Mouse (Mus musculus) frontal cortex, postnatal 14 days (tissue): ENCODE results near the gene Gsto1.
A peak's percentile ranks its signal among the peaks of the same experiment; 100 is the strongest.
"Not testable (repeated sequence)": the region's sequence is repeated elsewhere in the genome, so short reads cannot be mapped to it uniquely, and the experiment has no call there.

ENCODE experiments used
- DNase-seq, 2 experiments: peaks; one replicate each; pipeline ENCODE4 v3.0.0; 2022; ENCODE audit warnings: low spot score in 2 of 2

The Gsto1 gene

GRCm38 (mm10) chr19:47854796-47855783 is at the start of gene Gsto1:
Gene Gsto1, plus strand, starts transcription at chr19:47854970.
- DNase-seq = peak; percentile 80 to 84

GRCm38 (mm10) chr19:47812091-47812490 is 42.7 kb upstream of the Gsto1 start:
- DNase-seq = no peak

GRCm38 (mm10) chr19:47814721-47815120 is 40.0 kb upstream of the Gsto1 start:
- no peak for DNase-seq

- DNase-seq = no peak
Measured at GRCm38 (mm10) chr19:47817692-47818091, 37.1 kb upstream of the Gsto1 start.

- peak; percentile 58 to 68 for DNase-seq
Measured at GRCm38 (mm10) chr19:47820832-47821493, 33.8 kb upstream of the Gsto1 start.

GRCm38 (mm10) chr19:47821494-47821872 is 33.3 kb upstream of the Gsto1 start:
- no peak for DNase-seq

- DNase-seq = no peak
Measured at GRCm38 (mm10) chr19:47822143-47822796, 32.5 kb upstream of the Gsto1 start.

- DNase-seq = no peak
Measured at GRCm38 (mm10) chr19:47824026-47824425, 30.7 kb upstream of the Gsto1 start.

- no peak for DNase-seq
Measured at GRCm38 (mm10) chr19:47829913-47830450, 24.8 kb upstream of the Gsto1 start.

GRCm38 (mm10) chr19:47831111-47831510 is 23.7 kb upstream of the Gsto1 start:
- no peak for DNase-seq

GRCm38 (mm10) chr19:47832316-47832715 is 22.5 kb upstream of the Gsto1 start:
- DNase-seq = no peak

GRCm38 (mm10) chr19:47834614-47835013 is 20.2 kb upstream of the Gsto1 start:
- no peak for DNase-seq

- DNase-seq = no peak
Measured at GRCm38 (mm10) chr19:47835776-47836175, 19.0 kb upstream of the Gsto1 start.

- peak; percentile 41 to 52 for DNase-seq
Measured at GRCm38 (mm10) chr19:47836701-47837526, 17.9 kb upstream of the Gsto1 start.

GRCm38 (mm10) chr19:47837527-47837901 is 17.3 kb upstream of the Gsto1 start:
- no peak for DNase-seq

GRCm38 (mm10) chr19:47841234-47841633 is 13.5 kb upstream of the Gsto1 start:
- not testable (repeated sequence) for DNase-seq

GRCm38 (mm10) chr19:47849735-47850134 is 5.0 kb upstream of the Gsto1 start:
- DNase-seq = no peak

GRCm38 (mm10) chr19:47852131-47852530 is 2.6 kb upstream of the Gsto1 start:
- DNase-seq = not testable (repeated sequence)

GRCm38 (mm10) chr19:47853053-47853452 is 1.7 kb upstream of the Gsto1 start:
- DNase-seq = no peak

GRCm38 (mm10) chr19:47853951-47854795 is 597 bp upstream of the Gsto1 start:
- no peak for DNase-seq
